Mouse (Mus musculus) megakaryocyte, embryonic 14.5 days (primary cell): ENCODE measurements around the gene Ip6k2.

Experiments used
- FLI1 ChIP-seq: IDR thresholded peaks from 2 replicates; pipeline ENCODE4 v1.6.1; 2012; ENCODE audit warnings: low read length, inconsistent platforms, mixed read lengths
- GATA1 ChIP-seq: IDR thresholded peaks from 3 replicates; pipeline ENCODE4 v1.6.1; 2012; ENCODE audit warnings: mixed read lengths, low read length, inconsistent platforms, borderline replicate concordance

GRCm38 (mm10) chr9:108855335-108855734 lies 71.7 kb downstream of the Ip6k2 start:
- TF ChIP-seq GATA1 (no peak), FLI1 (no peak)
